Mouse (Mus musculus) neutrophil, adult 59 days (primary cell): Measurements from ENCODE around the gene Gm20773. TPM values are rescaled to one million over a fixed set of nuclear protein-coding genes. Genes with fewer than 3 reads are reported as not detected.

Experiments
- total RNA-seq, 2 experiments: library from RNA; stranded (reverse); gene quantifications; 1 replicate in 1 of 2; 2 replicates in 1 of 2; pipeline ENCODE4 v1.2.4; 2023

Gene Gm20773
- not detected for total RNA-seq

GRCm38 (mm10) chrY:13493726-13494125 is at the start of gene Gm20773:
Gm20773 (plus strand) TSS chrY:13494026.

GRCm38 (mm10) chrY:13465479-13465878 is 28.3 kb upstream of the Gm20773 start, which contains the start of gene Gm21866:
Gm21866 (minus strand) TSS chrY:13465579.

Other genes starting within 250 kb of the Gm20773 start
- gene Gm21440, start 241.6 kb upstream of the Gm20773 start, total RNA-seq, result not detected
- gene Gm21454, start 241.6 kb upstream of the Gm20773 start, total RNA-seq, result not detected
- not detected for gene Gm21725, start 145.0 kb upstream of the Gm20773 start, total RNA-seq
- gene Gm21866, start 28.4 kb upstream of the Gm20773 start, total RNA-seq, result not detected